Mouse (Mus musculus): Measurements from ENCODE around the gene Erc2. TPM values are rescaled to one million over a fixed set of nuclear protein-coding genes. Genes with fewer than 3 reads are reported as not detected.

The Erc2 gene
- polyA plus RNA-seq, 1 experiment from 2014 or later: 1.3 TPM

- Histone ChIP-seq H3K9ac (no peak overlapping the region), H3K4me2 (no peak overlapping the region), H3K27me3 (no peaks in the 10 kb centered on the region), H3K9me3 (replicated peaks) (no peaks in the 10 kb centered on the region), H3K4me1 (replicated peaks) (no peaks in the 10 kb centered on the region), H3K4me3 (replicated peaks) (no peak overlapping the region), H3K36me3 (replicated peaks) (no peaks in the 10 kb centered on the region), H3K27ac (replicated peaks) (no peak overlapping the region)
- ATAC-seq (ENCODE audit: insufficient read depth): no peak
- WGBS (ENCODE audit: insufficient replicate concordance): 65% methylated on average over 6 of the region's 6 CpGs
These were observed 401.0 kb downstream of the Erc2 start for GRCm38 (mm10) chr14:28023199-28023598.

GRCm38 (mm10) chr14:28030870-28031269 is 408.6 kb downstream of the Erc2 start:
- Histone ChIP-seq H3K4me3 (replicated peaks) (no peak overlapping the region), H3K9me3 (replicated peaks) (no peaks in the 10 kb centered on the region), H3K9ac (no peak overlapping the region), H3K27me3 (no peaks in the 10 kb centered on the region), H3K27ac (replicated peaks) (no peak overlapping the region), H3K4me2 (no peak overlapping the region), H3K4me1 (replicated peaks) (no peaks in the 10 kb centered on the region), H3K36me3 (replicated peaks) (no peaks in the 10 kb centered on the region)
- ATAC-seq (ENCODE audit: insufficient read depth): no peak
- WGBS (ENCODE audit: insufficient replicate concordance): 67% methylated on average over 1 of the region's 1 CpGs

- Histone ChIP-seq H3K4me3 (replicated peaks) (no peak overlapping the region), H3K27me3 (no peaks in the 10 kb centered on the region), H3K36me3 (replicated peaks) (no peaks in the 10 kb centered on the region), H3K9ac (no peak overlapping the region), H3K9me3 (replicated peaks) (no peaks in the 10 kb centered on the region), H3K27ac (replicated peaks) (no peak overlapping the region), H3K4me1 (replicated peaks) (no peaks in the 10 kb centered on the region), H3K4me2 (no peak overlapping the region)
- ATAC-seq (ENCODE audit: insufficient read depth): no peak
- WGBS (ENCODE audit: insufficient replicate concordance): 54% methylated on average over 2 of the region's 2 CpGs
These were observed 412.8 kb downstream of the Erc2 start for GRCm38 (mm10) chr14:28035013-28035412.

- Histone ChIP-seq H3K9ac (no peak overlapping the region), H3K4me3 (replicated peaks) (no peak overlapping the region), H3K27ac (replicated peaks) (no peak overlapping the region), H3K4me2 (no peak overlapping the region), H3K9me3 (replicated peaks) (no peaks in the 10 kb centered on the region), H3K27me3 (no peaks in the 10 kb centered on the region), H3K36me3 (replicated peaks) (no peaks in the 10 kb centered on the region), H3K4me1 (replicated peaks) (no peaks in the 10 kb centered on the region)
- no peak for ATAC-seq (ENCODE audit: insufficient read depth)
- WGBS (ENCODE audit: insufficient replicate concordance): 47% methylated on average over 4 of the region's 4 CpGs
These were observed 420.9 kb downstream of the Erc2 start for GRCm38 (mm10) chr14:28043095-28043494.

- H3K4me1 ChIP-seq (replicated peaks): no peaks in the 10 kb centered on the region
- 63% methylated on average over 5 of the region's 5 CpGs for WGBS (ENCODE audit: insufficient replicate concordance)
- no peak overlapping the region for H3K4me3 ChIP-seq (replicated peaks)
- no peak overlapping the region for H3K4me2 ChIP-seq
- H3K27me3 ChIP-seq: no peaks in the 10 kb centered on the region
- H3K9me3 ChIP-seq (replicated peaks): no peaks in the 10 kb centered on the region
- H3K27ac ChIP-seq (replicated peaks): no peak overlapping the region
- no peaks in the 10 kb centered on the region for H3K36me3 ChIP-seq (replicated peaks)
- H3K9ac ChIP-seq: no peak overlapping the region
- ATAC-seq (ENCODE audit: insufficient read depth): no peak
These were observed 429.4 kb downstream of the Erc2 start for GRCm38 (mm10) chr14:28051646-28052045.

GRCm38 (mm10) chr14:28057159-28057884 is 435.1 kb downstream of the Erc2 start:
- no peak for ATAC-seq (ENCODE audit: insufficient read depth)
- no peak overlapping the region for H3K4me3 ChIP-seq (replicated peaks)
- 47% methylated on average over 11 of the region's 11 CpGs for WGBS (ENCODE audit: insufficient replicate concordance)
- no peaks in the 10 kb centered on the region for H3K36me3 ChIP-seq (replicated peaks)
- H3K9ac ChIP-seq: no peak overlapping the region
- H3K9me3 ChIP-seq (replicated peaks): no peaks in the 10 kb centered on the region
- no peaks in the 10 kb centered on the region for H3K27me3 ChIP-seq
- H3K27ac ChIP-seq (replicated peaks): no peak overlapping the region
- no peaks in the 10 kb centered on the region for H3K4me1 ChIP-seq (replicated peaks)
- no peak overlapping the region for H3K4me2 ChIP-seq

GRCm38 (mm10) chr14:28057885-28058860 is 435.9 kb downstream of the Erc2 start:
- Histone ChIP-seq H3K4me2 (no peak overlapping the region), H3K9ac (no peak overlapping the region), H3K27ac (replicated peaks) (no peak overlapping the region), H3K27me3 (no peaks in the 10 kb centered on the region), H3K4me3 (replicated peaks) (no peak overlapping the region), H3K9me3 (replicated peaks) (no peaks in the 10 kb centered on the region), H3K36me3 (replicated peaks) (no peaks in the 10 kb centered on the region), H3K4me1 (replicated peaks) (no peaks in the 10 kb centered on the region)
- WGBS (ENCODE audit: insufficient replicate concordance): 22% methylated on average over 18 of the region's 18 CpGs
- ATAC-seq (ENCODE audit: insufficient read depth): no peak

- H3K9ac ChIP-seq: no peak overlapping the region
- no peaks in the 10 kb centered on the region for H3K4me1 ChIP-seq (replicated peaks)
- no peak for ATAC-seq (ENCODE audit: insufficient read depth)
- no peak overlapping the region for H3K27ac ChIP-seq (replicated peaks)
- no peaks in the 10 kb centered on the region for H3K36me3 ChIP-seq (replicated peaks)
- no peaks in the 10 kb centered on the region for H3K9me3 ChIP-seq (replicated peaks)
- H3K27me3 ChIP-seq: no peaks in the 10 kb centered on the region
- no peak overlapping the region for H3K4me2 ChIP-seq
- no peak overlapping the region for H3K4me3 ChIP-seq (replicated peaks)
- 73% methylated on average over 4 of the region's 4 CpGs for WGBS (ENCODE audit: insufficient replicate concordance)
These were observed 438.7 kb downstream of the Erc2 start for GRCm38 (mm10) chr14:28060891-28061290.

- Histone ChIP-seq H3K27ac (replicated peaks) (no peak overlapping the region), H3K9me3 (replicated peaks) (no peaks in the 10 kb centered on the region), H3K9ac (no peak overlapping the region), H3K27me3 (no peaks in the 10 kb centered on the region), H3K36me3 (replicated peaks) (no peaks in the 10 kb centered on the region), H3K4me1 (replicated peaks) (no peaks in the 10 kb centered on the region), H3K4me3 (replicated peaks) (no peak overlapping the region), H3K4me2 (no peak overlapping the region)
- WGBS (ENCODE audit: insufficient replicate concordance): 55% methylated on average over 3 of the region's 3 CpGs
- no peak for ATAC-seq (ENCODE audit: insufficient read depth)
These were observed 439.6 kb downstream of the Erc2 start for GRCm38 (mm10) chr14:28061649-28062375.

- ATAC-seq (ENCODE audit: insufficient read depth): no peak
- WGBS (ENCODE audit: insufficient replicate concordance): 50% methylated on average over 12 of the region's 12 CpGs
- no peak overlapping the region for H3K4me2 ChIP-seq
- H3K27me3 ChIP-seq: no peaks in the 10 kb centered on the region
- H3K27ac ChIP-seq (replicated peaks): no peak overlapping the region
- H3K4me1 ChIP-seq (replicated peaks): no peaks in the 10 kb centered on the region
- H3K36me3 ChIP-seq (replicated peaks): no peaks in the 10 kb centered on the region
- no peaks in the 10 kb centered on the region for H3K9me3 ChIP-seq (replicated peaks)
- no peak overlapping the region for H3K9ac ChIP-seq
- H3K4me3 ChIP-seq (replicated peaks): no peak overlapping the region
These were observed 445.8 kb downstream of the Erc2 start for GRCm38 (mm10) chr14:28068021-28068420.

- no peak overlapping the region for H3K9ac ChIP-seq
- ATAC-seq (ENCODE audit: insufficient read depth): no peak
These were observed 447.6 kb downstream of the Erc2 start for GRCm38 (mm10) chr14:28069826-28070225.

More at GRCm38 (mm10) chr14:28069826-28070225, 447.6 kb downstream of the Erc2 start:
- no peak overlapping the region for H3K27ac ChIP-seq (replicated peaks)
- no peaks in the 10 kb centered on the region for H3K27me3 ChIP-seq
- H3K4me3 ChIP-seq (replicated peaks): no peak overlapping the region
- H3K9me3 ChIP-seq (replicated peaks): no peaks in the 10 kb centered on the region
- WGBS (ENCODE audit: insufficient replicate concordance): 46% methylated on average over 2 of the region's 2 CpGs
- H3K4me1 ChIP-seq (replicated peaks): no peaks in the 10 kb centered on the region
- H3K36me3 ChIP-seq (replicated peaks): no peaks in the 10 kb centered on the region
- H3K4me2 ChIP-seq: no peak overlapping the region

Data from liver, embryonic 15.5 days (tissue).